Mouse (Mus musculus) heart, postnatal 14 days (tissue): Measurements from ENCODE around the gene Tenm4. TPM values are rescaled to one million over a fixed set of nuclear protein-coding genes. Genes with fewer than 3 reads are reported as not detected.

ENCODE experiments used
- DNase-seq, 2 experiments: peaks; one replicate each; pipeline ENCODE4 v3.0.0; 2021 to 2022
- intact Hi-C: fragments of 180-260 bp; cut with DNase I; formaldehyde crosslinking; loops from one replicate; pipeline ENCODE4 v1.15.1; 2025
- total RNA-seq, 2 experiments: library from RNA; stranded (reverse); gene quantifications; 2 replicates each; pipeline ENCODE4 v1.2.3; 2021

Tenm4 gene
- total RNA-seq, 2 experiments from 2014 or later: 2.1 to 2.3 TPM

DNA sequence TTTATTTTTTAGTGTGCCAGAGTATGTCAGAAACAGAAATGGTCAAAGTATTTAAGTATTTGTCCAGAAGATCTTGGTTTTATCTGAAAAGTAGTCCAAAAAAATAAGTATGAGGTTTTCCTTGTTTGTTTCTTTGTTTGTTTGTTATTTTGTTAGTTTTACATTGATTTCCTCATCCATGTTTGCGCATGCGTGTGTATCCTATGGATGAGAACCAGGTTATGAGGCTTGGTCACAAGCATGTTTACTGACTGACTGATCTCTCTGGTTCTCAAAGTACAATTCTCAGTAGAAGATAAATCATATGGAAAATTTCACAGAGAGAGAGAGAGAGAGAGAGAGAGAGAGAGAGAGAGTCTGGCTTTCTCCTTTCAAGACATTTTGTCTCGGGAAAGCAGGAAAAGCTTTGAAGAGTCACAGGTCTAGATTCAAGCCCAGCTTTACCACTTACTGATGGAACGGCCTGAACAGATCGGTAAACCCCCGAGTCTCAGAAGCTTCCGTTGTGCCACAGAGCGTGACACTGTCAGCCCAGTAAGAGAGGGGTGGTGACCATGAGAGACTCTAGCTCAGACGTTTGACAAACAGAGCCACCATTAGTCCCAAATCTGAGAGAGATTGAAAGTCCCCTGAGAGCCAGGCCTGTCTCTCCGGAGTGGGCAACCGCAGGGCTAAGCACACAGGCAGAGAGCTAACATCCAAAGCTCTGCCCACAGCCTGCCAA lies 487.0 kb downstream of the Tenm4 start:
- DNase-seq: no peak
- intact Hi-C loops: no loop called here

DNA sequence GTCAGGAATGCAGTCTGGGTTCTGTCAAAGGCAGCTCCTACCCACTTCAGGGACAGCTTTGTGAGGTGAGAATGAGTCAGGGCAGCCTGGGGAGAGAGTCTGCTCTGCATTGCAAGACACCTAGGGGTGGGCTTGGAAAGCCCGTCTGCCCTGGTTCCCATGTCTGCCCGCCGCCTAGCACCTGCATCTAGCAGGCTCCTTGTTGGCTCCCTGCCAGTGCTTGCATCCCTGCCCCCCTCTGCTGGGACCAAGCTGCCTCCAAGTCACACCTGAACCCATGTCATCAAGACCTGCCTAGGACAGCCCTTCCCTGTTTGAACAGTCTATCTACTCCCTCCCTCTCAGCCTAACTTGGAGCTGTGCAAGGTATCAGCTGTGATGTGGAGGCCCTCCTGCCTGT lies 489.9 kb downstream of the Tenm4 start:
- intact Hi-C loops: no loop called here
- no peak for DNase-seq

DNA sequence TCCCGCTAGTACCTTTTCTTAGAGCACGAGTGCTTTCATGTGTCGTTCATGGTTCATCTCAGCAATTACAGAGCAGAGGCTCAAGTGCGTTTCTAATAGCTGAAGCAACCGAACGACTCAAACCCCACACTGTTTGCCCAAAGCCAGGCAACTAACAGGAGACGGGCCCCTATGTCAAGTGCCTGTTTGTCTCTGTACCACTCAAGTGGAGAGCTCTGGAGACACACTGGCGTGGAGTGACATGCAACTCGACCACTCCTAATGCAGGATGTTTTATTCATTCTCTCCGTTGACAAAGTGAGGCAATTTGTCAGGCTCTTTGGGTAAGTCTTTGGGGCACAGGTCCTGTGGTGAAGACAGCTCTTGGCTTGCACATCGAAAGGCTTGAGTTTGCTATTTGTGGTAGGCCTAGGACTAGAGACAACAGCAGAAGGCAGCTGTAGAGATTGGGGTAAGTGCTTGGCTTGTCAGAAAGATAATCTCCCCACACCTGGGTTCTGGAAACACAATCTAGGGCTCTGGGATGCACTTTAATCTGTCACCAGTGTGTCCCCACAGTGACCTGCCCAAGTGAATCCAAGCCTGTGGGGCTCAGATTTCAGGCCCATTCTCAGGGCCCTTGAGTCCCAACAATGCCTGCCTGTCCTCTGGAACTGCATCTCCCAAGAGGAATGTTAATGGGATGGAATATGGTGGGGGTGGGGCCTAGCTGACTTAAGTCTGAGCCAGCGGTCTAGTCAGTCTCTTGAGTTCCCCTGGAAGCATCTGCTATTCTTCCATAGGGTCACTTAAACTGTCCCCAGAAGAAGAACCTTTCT lies 490.5 kb downstream of the Tenm4 start:
- DNase-seq: no peak
- intact Hi-C loops: no loop called here

DNA sequence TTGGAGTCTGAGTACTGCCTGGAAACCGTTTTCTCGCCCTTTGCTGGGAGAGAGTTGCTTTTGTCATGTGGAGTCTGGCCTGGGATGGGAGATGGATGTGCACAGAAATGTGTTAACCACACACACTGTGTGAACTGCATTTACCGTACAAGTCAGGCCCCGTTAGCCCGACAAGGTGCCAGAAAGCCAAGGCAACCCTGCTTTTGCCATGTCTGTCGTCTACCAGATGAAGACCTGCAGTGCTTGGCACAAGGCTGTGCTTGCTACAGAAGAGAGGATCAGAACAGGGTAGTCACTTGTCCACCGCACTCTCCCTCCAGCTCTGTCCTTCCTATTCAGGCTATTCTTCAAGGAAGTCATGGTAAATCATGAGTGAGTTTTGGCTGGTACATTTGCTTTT lies 492.3 kb downstream of the Tenm4 start:
- intact Hi-C loops: no loop called here
- DNase-seq: no peak

DNA sequence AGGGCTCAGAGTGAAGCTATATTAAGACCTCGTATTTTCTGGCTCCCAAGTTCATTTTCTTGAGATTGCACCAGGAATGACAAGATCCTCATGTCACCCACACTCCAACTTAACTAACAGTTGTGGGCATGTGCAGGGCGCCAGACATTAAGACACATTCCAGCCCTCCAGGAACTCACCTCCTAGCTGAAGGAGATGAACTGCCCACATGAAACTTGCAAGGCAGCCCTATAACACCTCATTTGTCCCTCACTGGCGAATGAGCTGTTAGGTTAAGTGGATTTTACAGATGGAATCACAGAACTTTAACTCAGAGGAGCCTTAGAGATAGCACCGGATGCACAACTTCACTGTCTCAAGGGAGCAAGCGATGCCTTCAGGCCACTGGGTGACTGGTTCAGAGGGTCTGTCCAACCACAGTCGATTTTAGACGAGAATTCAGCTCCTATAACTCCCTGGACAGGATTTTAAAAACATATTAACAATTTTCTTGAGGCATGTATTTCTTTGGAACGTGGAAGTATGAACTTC lies 495.4 kb downstream of the Tenm4 start:
- no peak for DNase-seq
- intact Hi-C loops: no loop called here

DNA sequence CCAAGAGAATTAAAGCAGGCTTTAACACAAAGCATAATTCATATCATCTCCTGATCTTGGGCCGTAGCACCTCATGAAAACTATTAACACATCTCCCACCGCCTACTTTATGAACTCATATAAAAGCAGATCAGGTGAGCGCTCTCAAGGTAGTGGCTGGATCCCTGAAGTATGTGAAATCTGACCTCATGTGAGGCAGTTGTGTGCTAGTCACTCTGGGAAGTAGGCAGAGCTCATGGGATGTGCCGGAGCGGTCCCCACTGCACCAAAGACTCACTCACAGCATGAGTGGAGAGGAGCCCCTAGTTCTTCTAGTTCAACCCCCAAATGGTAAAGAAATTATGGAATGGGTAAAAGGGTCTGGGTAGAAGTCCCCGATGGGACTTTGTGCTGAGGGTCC lies 496.6 kb downstream of the Tenm4 start:
- intact Hi-C loops: no loop called here
- no peak for DNase-seq

DNA sequence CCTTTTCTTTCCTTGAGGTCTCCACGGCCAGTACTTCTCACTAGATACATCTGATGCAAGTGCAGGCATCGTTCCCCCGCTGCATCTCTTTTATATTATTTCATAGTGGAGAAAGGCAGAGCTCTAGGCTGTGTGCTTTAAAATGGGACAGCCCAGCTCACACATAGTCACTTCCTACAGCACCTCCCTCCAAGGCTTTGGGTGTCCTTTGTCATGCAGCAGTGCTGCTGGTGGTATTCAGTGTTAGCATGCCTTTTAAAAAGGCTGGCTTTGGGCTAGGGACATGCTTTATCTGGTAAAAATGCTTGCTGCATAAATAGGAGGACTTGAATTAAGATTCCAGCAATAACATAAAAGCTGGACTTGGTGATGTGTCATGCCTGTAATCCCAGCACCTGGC lies 499.0 kb downstream of the Tenm4 start:
- intact Hi-C loops: no loop called here

DNA sequence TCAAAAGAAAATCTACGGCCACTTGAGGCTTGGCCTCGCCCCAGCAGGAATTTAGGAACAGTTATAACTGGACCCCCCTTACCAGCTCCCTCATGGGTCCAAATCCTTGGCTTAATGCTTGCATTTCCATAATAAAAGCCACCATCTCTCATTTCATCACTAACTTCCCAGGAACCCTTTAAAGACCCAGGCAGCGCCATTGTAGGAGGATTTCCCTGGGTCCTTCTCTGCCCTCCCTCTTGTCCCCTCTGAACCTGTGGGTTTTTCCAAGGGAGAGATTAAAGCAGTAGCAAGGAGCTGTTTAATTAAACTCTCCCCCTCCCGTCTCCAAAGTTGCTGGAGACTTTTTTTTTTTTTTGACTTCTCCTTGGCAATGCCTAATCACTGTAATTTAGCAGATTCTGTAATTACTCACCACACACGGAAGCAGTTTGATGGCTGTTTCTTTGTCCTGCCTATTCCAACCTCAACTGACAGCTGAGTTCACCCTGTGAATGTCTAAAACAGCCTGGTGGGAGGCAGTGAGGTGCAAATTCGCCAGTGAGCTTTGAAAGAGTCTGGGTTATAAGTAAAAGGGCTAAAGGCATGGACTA lies 501.4 kb downstream of the Tenm4 start:
- no peak for DNase-seq
- intact Hi-C loops: no loop called here

More for the DNA sequence above, 499.0 kb downstream of the Tenm4 start:
- DNase-seq: no peak

DNA sequence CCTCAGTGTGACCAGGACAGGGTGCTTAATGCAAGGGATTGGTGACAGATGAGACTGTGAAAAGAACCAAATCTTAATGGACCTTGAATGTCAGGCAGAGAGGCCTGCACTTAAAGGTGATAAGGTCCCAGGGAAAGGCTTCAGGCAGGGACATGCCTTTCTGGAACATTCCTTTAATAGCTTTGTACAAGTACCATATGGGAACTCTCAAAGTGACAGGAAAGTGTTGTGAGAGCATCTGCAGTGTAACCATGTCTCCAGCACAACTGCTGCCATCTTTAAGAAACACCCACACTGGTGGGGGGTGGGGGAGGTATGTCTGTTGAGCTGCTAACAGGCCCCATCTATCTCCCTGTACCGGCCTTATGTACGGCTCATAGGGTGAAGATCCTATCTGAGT lies 506.0 kb downstream of the Tenm4 start:
- intact Hi-C loops: no loop called here
- DNase-seq: no peak

DNA sequence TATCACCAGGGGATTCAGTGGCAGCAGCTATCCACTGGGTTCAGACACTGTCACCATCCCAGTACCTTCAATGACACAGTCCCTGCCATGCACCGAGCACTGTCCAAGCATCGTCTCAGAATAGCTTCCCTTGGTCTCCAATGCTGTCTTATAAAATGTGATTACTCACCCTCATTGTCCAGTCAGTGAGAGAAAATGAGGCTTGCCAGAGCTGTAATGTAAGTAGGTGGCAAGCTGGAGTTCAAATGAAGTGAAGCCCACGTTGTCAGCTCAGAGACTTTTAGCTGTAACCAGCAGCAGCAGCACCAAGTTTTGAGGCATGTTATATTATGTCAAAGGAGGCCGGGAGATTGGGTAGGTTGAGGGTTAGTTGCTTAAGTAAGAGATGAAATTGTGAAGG lies 507.2 kb downstream of the Tenm4 start:
- no peak for DNase-seq
- intact Hi-C loops: no loop called here

DNA sequence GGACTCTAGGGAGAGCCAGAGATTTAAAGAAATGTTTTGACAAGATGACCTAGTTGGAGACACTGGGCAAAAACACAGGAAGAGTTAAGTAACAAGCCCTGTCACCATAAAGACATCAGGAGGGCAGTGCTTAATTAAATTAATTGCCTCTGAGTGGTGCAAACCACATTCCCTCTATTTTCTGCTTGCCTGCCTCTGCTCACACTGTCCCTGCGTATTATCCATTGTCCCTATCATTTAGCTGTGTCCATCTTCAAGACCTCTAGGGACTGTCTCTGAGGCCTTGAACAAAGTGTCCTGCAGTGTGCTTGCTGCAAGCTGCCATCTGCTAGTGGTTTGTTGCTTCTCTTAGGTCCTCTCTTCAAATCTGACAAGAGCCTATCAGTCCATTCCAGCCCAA lies 508.7 kb downstream of the Tenm4 start:
- intact Hi-C loops: no loop called here
- DNase-seq: no peak

DNA sequence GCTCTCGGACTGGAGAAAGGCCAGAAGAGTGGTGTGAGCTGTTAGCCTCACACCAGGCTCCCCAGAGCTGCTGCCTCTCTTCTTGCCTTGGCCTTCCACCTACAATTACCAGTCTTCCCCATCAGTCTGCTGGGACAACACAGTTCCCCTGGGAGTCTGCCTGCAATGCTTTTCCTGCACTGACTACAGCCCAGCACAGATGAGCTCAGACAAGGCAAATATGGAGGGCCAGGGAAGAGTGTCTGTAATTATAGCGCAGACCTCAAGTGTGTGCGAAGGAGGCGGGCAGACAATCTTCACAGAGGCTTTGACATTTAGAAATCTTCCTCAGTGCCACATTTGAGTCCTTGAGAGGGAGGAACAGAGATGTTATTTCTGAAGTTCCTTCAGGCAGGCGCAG lies 509.4 kb downstream of the Tenm4 start:
- intact Hi-C loops: no loop called here
- DNase-seq: peak in 1 of 2 experiments; percentile 16

DNA sequence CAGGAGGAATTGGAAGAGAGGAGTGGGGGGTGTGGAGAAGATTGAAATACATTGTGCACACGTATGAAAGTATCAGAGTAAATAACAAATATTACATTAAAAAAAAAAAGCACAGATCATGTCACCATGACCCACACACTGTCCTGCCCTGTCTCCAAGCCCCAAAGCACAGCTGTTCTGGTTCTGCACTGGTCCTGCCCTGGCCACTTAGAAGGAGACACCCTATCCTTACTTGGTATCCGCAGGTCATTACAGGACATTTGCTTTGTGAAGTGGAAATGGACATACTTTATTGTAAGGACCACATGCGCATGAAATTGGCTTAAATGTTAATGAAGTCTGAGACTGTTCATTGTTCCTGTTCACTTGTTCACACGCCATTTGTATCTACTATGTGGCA lies 510.8 kb downstream of the Tenm4 start:
- intact Hi-C loops: no loop called here
- DNase-seq: no peak

DNA sequence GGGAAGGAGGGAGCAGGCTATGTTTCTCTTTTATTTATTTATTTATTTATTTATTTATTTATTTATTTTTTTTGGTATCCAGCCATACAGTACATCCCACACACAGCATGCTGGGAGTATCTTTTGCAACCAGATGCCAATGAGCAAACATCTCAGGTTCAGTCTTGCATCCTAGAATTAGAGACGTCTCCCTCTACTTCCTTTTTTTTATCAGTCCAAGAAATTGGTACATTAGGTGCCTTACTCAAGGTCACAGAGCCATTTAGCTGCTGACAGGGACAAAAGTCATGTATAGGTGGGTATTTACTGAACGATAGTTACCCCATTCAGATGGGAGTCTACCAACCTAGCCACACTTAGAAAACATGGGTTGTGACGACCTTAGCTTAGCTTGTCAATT lies 517.1 kb downstream of the Tenm4 start:
- intact Hi-C loops: no loop called here
- DNase-seq: no peak

DNA sequence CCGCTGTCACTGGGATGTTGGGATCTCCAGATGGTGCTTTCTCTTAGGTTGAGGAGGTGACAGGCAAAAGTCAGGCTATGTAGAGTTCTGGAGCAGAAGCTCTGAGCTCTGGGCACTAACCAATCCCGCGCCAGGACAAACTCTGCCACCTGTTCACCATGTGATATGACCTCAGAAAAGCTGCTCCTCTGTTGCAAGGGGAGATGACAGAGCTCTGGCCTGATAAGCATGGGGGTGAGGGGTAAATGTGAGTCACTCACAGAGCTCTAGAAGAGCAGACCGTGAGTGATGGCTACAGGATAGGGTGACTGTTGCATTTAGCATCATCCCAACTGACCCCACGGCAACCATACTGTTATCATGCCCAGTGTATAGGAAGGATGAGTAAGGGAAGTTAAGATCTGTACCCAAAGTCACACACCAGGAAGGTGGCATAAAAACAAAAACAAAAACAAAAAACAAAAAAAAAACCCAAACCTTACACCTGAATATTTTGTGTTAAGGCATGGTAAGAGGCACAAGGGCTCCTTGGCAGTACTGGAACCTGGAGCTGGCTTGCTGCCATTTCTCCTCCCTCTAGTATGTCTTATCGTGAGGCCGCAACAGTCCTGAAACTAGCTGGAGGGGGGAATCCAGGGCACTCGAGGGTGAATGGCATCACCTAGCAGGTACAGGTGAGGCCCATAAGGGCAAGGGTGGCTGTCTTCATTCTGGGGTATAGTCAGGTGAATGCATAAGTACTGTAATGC lies 530.2 kb downstream of the Tenm4 start:
- intact Hi-C loops: no loop called here
- DNase-seq: no peak

DNA sequence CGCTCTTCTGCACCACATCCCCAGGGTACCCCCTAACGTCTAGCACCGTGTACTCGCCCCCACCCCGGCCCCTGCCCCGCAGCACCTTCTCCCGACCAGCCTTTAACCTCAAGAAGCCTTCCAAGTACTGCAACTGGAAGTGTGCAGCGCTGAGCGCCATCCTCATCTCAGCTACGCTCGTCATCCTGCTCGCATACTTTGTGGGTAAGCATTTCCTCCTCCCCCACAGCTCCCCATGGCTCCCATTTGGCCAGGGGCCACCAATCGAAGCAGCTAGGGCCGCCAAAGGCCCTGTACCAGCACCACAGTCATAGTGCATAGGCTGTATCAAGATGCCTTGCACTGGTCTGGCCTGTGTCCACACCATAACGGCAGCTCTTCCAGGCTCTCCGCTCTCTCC lies 532.9 kb downstream of the Tenm4 start:
- intact Hi-C loops: no loop called here

DNA sequence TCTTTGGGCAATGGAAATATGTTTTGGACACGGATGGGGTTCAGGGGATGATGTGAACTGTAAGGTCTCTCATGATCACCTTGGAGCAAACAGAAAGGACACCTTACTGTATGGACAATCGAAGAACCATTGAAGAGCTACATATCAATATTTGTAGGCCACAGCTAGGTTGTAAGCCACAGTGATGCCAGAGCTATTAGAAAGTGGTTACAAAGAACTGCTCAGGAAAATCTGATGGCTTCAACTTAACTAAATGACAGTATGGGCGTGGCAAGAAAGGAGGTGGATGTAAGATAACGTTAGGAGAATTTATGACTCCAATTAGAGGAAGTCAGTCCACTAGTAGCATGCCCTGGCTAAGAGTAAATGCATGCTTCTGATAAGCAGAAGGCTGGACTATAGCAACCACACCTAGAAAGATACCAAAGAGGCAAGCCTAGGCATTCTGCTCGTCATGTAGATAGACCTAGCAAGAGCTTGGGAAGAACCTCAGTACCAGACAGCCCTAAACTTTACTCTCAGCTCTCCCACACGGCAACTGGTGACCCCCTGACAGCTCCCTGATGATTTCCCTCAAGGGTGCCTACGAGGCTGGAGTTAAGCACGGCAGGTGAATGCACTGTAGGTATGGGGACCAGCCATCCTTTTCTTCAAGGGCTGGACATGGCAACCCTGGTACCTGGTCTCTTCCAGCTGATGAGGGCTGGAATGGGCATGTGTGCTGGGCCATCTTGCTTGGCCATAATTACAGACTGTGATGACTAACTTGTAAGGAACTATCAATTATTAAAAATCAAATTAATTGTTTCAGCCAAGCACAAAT lies 534.5 kb downstream of the Tenm4 start:
- DNase-seq: no peak
- intact Hi-C loops: no loop called here

More for the DNA sequence above, 532.9 kb downstream of the Tenm4 start:
- DNase-seq: no peak

DNA sequence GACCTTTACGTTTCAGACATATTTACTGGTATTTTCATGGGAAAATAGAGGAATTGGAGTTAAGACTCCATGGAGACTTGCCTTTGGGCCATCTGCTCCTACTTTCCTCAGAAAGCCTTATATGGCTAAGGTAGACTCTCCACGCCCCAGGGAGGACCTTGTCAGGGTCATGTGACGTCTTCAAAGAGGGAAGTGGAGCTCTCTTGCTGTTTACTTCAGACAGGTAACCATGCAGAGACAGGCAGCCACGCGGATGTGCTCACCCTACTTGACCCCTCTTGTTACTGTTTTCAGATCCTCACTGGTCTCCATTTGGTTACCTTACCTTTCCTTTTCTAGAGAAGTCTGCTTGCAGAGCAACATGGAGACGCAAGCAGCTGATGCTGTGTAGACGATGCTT lies 535.5 kb downstream of the Tenm4 start:
- intact Hi-C loops: no loop called here
- DNase-seq: no peak

DNA sequence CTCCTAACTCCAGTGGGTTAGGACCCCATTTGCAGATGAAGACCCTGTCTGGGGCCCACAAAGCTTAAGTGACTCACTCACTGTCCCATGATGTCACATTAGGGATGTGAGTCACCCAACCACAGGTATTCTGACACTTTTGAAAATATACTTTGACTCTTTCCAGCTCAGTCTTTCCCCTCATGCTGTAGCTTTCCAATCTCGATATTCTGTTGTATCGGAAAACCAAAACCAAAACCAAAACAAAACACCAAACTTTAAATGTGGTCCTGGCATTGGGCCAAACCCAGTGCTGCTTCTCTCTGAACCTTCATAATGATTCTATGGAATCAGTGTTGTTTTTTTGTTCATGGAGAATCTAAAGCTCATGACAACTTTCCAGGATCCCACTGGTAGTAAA lies 536.1 kb downstream of the Tenm4 start:
- no peak for DNase-seq
- intact Hi-C loops: no loop called here

DNA sequence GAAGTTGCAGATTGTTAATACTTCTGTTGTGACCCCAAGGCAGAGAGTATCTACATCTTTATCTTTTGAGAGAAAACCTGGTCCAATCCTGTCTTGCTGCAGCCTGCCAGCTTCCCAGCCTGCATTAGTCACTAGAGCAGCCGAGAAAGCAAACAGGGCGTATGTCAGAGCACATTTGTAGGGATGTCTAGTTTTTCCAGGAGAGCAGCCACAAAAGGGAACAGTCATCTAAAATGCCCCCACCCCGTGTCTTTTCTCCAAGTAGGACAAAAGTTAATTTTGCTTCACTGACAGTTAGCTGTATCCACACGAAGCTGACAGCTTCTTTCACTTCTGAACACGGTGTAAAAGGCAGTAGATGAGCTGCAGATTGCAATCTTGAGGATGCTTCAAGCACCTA lies 537.0 kb downstream of the Tenm4 start:
- intact Hi-C loops: no loop called here
- no peak for DNase-seq
